In genomic region chr16:30181116-30181515, GRCm38 (mm10) we compare ENCODE assay signal across 13 mouse cellular contexts.
A peak's percentile ranks its signal among the peaks of the same experiment; 100 is the strongest.
DNase-seq lines count a peak whose midpoint lies in the region; ATAC-seq and TF ChIP-seq lines count a peak whose summit lies in the region.
"Had no signal": no experiment of that assay in that cellular context is flagged by ENCODE, and none has a peak within 500 bp of the region (broad histone marks: within the 10 kb centered on the region; RNA-seq: fewer than 3 reads in every experiment).

No protein-coding gene starts in this region.

- DNase-seq in gastrocnemius, adult 2 months, result peak; percentile 14
- no peak for DNase-seq in gastrocnemius, postnatal 10 days
- peak; percentile 38 for DNase-seq in splenic B cell, adult 2 months (ENCODE audit: low read depth, low spot score)
- no peak for DNase-seq in cerebellum, adult 11-12 months
- DNase-seq: adrenal gland, postnatal 25 days; kidney, adult 2 months had no signal

- intact Hi-C loops in gastrocnemius, adult 2 months (cut with DNase I), result no loop called here

- peaks cover 17% of the 10 kb centered on the region for H3K4me1 ChIP-seq in forebrain, embryonic 12.5 days
- peaks cover 6% of the 10 kb centered on the region for H3K4me1 ChIP-seq in forebrain, embryonic 16.5 days (replicated peaks; ENCODE audit: control insufficient read depth, insufficient read depth, low read length)

- WGBS in forebrain, embryonic 12.5 days, result 73% methylated on average over 8 of the region's 8 CpGs
- WGBS in forebrain, embryonic 16.5 days, result 66% methylated on average over 8 of the region's 8 CpGs

- no peak overlapping the region for H3ac ChIP-seq in C2C12 (ENCODE audit: control insufficient read depth, insufficient read length, low read depth)

- H3K9ac ChIP-seq in forebrain, embryonic 12.5 days, result no peak overlapping the region
- no peak overlapping the region for H3K9ac ChIP-seq in forebrain, embryonic 16.5 days (replicated peaks; ENCODE audit: low read depth, low read length)
- H3K9ac ChIP-seq: liver, embryonic 14.5 days had no signal

- no peaks in the 10 kb centered on the region for H3K36me3 ChIP-seq in C2C12 (ENCODE audit: control insufficient read depth, insufficient read depth)
- H3K36me3 ChIP-seq in splenic B cell, adult 2 months (ENCODE audit: control insufficient read depth, insufficient read depth, low read length, poor library complexity, severe bottlenecking), result no peaks in the 10 kb centered on the region
- H3K36me3 ChIP-seq in forebrain, embryonic 12.5 days (replicated peaks), result no peaks in the 10 kb centered on the region
- H3K36me3 ChIP-seq in forebrain, embryonic 16.5 days (ENCODE audit: control insufficient read depth, insufficient read depth), result no peaks in the 10 kb centered on the region

- no peaks in the 10 kb centered on the region for H3K79me2 ChIP-seq in C2C12 (ENCODE audit: control insufficient read depth, insufficient read depth)

- no peak overlapping the region for H3K27ac ChIP-seq in gastrocnemius, adult 2 months
- no peak overlapping the region for H3K27ac ChIP-seq in forebrain, embryonic 12.5 days
- H3K27ac ChIP-seq in forebrain, embryonic 16.5 days (ENCODE audit: low read length), result no peak overlapping the region
- H3K27ac ChIP-seq: liver, embryonic 14.5 days had no signal

- H3K4me3 ChIP-seq in gastrocnemius, adult 2 months, result no peak overlapping the region
- no peak overlapping the region for H3K4me3 ChIP-seq in C2C12 (ENCODE audit: insufficient read depth, poor library complexity, severe bottlenecking)
- H3K4me3 ChIP-seq in forebrain, embryonic 12.5 days (replicated peaks), result no peak overlapping the region
- H3K4me3 ChIP-seq in forebrain, embryonic 16.5 days (replicated peaks; ENCODE audit: low read length), result no peak overlapping the region
- H3K4me3 ChIP-seq: erythroblast, embryonic 14.5 days had no signal

- peak; percentile 42 for ATAC-seq in common myeloid progenitor, adult 5-6 weeks (replicated peaks; ENCODE audit: low read depth, poor library complexity, severe bottlenecking)
- no peak for ATAC-seq in forebrain, embryonic 12.5 days (ENCODE audit: low FRiP score)
- ATAC-seq in forebrain, embryonic 16.5 days, result no peak
- ATAC-seq: midbrain, embryonic 16.5 days had no signal

- H3K4me2 ChIP-seq in forebrain, embryonic 12.5 days, result no peak overlapping the region
- no peak overlapping the region for H3K4me2 ChIP-seq in forebrain, embryonic 16.5 days (ENCODE audit: low read length)

- H3K9me3 ChIP-seq in forebrain, embryonic 12.5 days, result no peaks in the 10 kb centered on the region
- no peaks in the 10 kb centered on the region for H3K9me3 ChIP-seq in forebrain, embryonic 16.5 days (ENCODE audit: control insufficient read depth, low read length)

- H3K27me3 ChIP-seq in C2C12 (ENCODE audit: control insufficient read depth, insufficient read depth, insufficient read length), result no peaks in the 10 kb centered on the region
- H3K27me3 ChIP-seq in splenic B cell, adult 2 months (ENCODE audit: control insufficient read depth, insufficient read depth, low read length, poor library complexity, severe bottlenecking), result no peaks in the 10 kb centered on the region
- H3K27me3 ChIP-seq in forebrain, embryonic 12.5 days, result peaks cover 65% of the 10 kb centered on the region
- no peaks in the 10 kb centered on the region for H3K27me3 ChIP-seq in forebrain, embryonic 16.5 days (replicated peaks; ENCODE audit: control insufficient read depth, insufficient read depth, low read length)

- TF ChIP-seq CTCF in gastrocnemius, adult 2 months (IDR thresholded peaks at IDR 0.05), result no peak
- TF ChIP-seq CTCF in C2C12 (IDR thresholded peaks at IDR 0.05; ENCODE audit: control insufficient read depth, insufficient read depth, insufficient read length), result no peak

- no peaks in the 10 kb centered on the region for H3K79me3 ChIP-seq in C2C12 (ENCODE audit: low read depth)

TF ChIP-seq in C2C12, 6 proteins besides CTCF, POLR2A, EP300 and RAD21:
- TF ChIP-seq USF1 (IDR thresholded peaks at IDR 0.05; ENCODE audit: low read depth) (no peak), MYOD1 (IDR thresholded peaks at IDR 0.05; ENCODE audit: control insufficient read depth, insufficient read length, low read depth) (peak; percentile 46), MAX (IDR thresholded peaks at IDR 0.05) (no peak)

Comparison
In these comparisons a context has a peak if more than half of its experiments do, and no peak if none do; other contexts are left out.
1. DNase-seq: peak in gastrocnemius, adult 2 months (single experiment) and splenic B cell, adult 2 months (single experiment); none in gastrocnemius, postnatal 10 days (single experiment) and cerebellum, adult 11-12 months (single experiment).